Mouse (Mus musculus): ENCODE data around the gene Elavl2.

Gene Elavl2

GRCm38 (mm10) chr4:91219322-91219721 lies 181.3 kb downstream of the Elavl2 start:
- Histone ChIP-seq H3K4me1 (replicated peaks; ENCODE audit: low read depth, low read length) (peaks cover 14% of the 10 kb centered on the region), H3K9me3 (ENCODE audit: low read length) (no peaks in the 10 kb centered on the region), H3K36me3 (ENCODE audit: insufficient read depth, low read length) (peaks cover 25% of the 10 kb centered on the region), H3K4me3 (replicated peaks; ENCODE audit: low read length) (no peak overlapping the region), H3K27me3 (ENCODE audit: insufficient read depth, low read length) (no peaks in the 10 kb centered on the region)
- TF ChIP-seq CTCF (conservative IDR thresholded peaks at IDR 0.05; ENCODE audit: low read length) (no peak), NANOG (IDR thresholded peaks at IDR 0.05; ENCODE audit: borderline replicate concordance, low read length) (no peak), POU5F1 (IDR thresholded peaks at IDR 0.05; ENCODE audit: borderline replicate concordance, low read length) (no peak)

- TF ChIP-seq CTCF (conservative IDR thresholded peaks at IDR 0.05; ENCODE audit: low read length) (no peak), POU5F1 (IDR thresholded peaks at IDR 0.05; ENCODE audit: borderline replicate concordance, low read length) (no peak), NANOG (IDR thresholded peaks at IDR 0.05; ENCODE audit: borderline replicate concordance, low read length) (no peak)
- Histone ChIP-seq H3K4me3 (replicated peaks; ENCODE audit: low read length) (no peak overlapping the region), H3K4me1 (replicated peaks; ENCODE audit: low read depth, low read length) (0 out of 2 replicates have a peak, but pooled peaks cover 3% of the 10 kb centered on the region), H3K36me3 (ENCODE audit: insufficient read depth, low read length) (peaks cover 40% of the 10 kb centered on the region), H3K27me3 (ENCODE audit: insufficient read depth, low read length) (no peaks in the 10 kb centered on the region), H3K9me3 (ENCODE audit: low read length) (no peaks in the 10 kb centered on the region)
Measured at GRCm38 (mm10) chr4:91213917-91214316, 186.7 kb downstream of the Elavl2 start.

- H3K4me3 ChIP-seq (replicated peaks; ENCODE audit: low read length): no peak overlapping the region
- H3K9me3 ChIP-seq (ENCODE audit: low read length): no peaks in the 10 kb centered on the region
- peaks cover 7% of the 10 kb centered on the region; the same call in 1 of the 2 replicates for H3K4me1 ChIP-seq (replicated peaks; ENCODE audit: low read depth, low read length)
- TF ChIP-seq NANOG (IDR thresholded peaks at IDR 0.05; ENCODE audit: borderline replicate concordance, low read length): no peak
- TF ChIP-seq POU5F1 (IDR thresholded peaks at IDR 0.05; ENCODE audit: borderline replicate concordance, low read length): no peak
- TF ChIP-seq CTCF (conservative IDR thresholded peaks at IDR 0.05; ENCODE audit: low read length): no peak
- no peaks in the 10 kb centered on the region for H3K27me3 ChIP-seq (ENCODE audit: insufficient read depth, low read length)
- H3K36me3 ChIP-seq (ENCODE audit: insufficient read depth, low read length): peaks cover 22% of the 10 kb centered on the region
Measured at GRCm38 (mm10) chr4:91208415-91209292, 191.9 kb downstream of the Elavl2 start.
